Mouse (Mus musculus) testis, adult 2 months (tissue): ENCODE results near the gene Dbndd2.

ENCODE experiments used
- CTCF ChIP-seq: fragments of 200-500 bp; IDR thresholded peaks from 2 replicates; pipeline ENCODE4 v1.5.1; 2012; ENCODE audit warnings: low read depth, mild to moderate bottlenecking, inconsistent platforms, low read length, moderate library complexity; ENCODE audit not compliant: control insufficient read depth, insufficient read depth, insufficient replicate concordance
- POLR2A ChIP-seq: fragments of 200-500 bp; IDR thresholded peaks from 2 replicates; pipeline ENCODE4 v1.6.1; 2012; ENCODE audit warnings: low read depth, mild to moderate bottlenecking, inconsistent platforms, low read length, moderate library complexity; ENCODE audit not compliant: control insufficient read depth

GRCm38 (mm10) chr2:164505619-164506347, 19.9 kb downstream of the Dbndd2 start:
- no peak for TF ChIP-seq CTCF
- TF ChIP-seq POLR2A: no peak
